Mouse (Mus musculus) G1E-ER4 (cell line): ENCODE measurements around the gene Pgpep1l. TPM values are rescaled to one million over a fixed set of nuclear protein-coding genes. Genes with fewer than 3 reads are reported as not detected.

ENCODE experiments used
- GATA1 ChIP-seq: IDR thresholded peaks from one replicate; pipeline ENCODE4 v1.8.0; 2012; ENCODE audit warnings: low read length, inconsistent platforms
- polyA plus RNA-seq: library from polyadenylated mRNA; stranded (reverse); fragments of >175 nt; gene quantifications from 2 replicates; pipeline ENCODE4 v1.2.3, GENCODE M21; 2012

Pgpep1l gene
- polyA plus RNA-seq, 1 experiment = 0.14 TPM

- TF ChIP-seq GATA1 = no peak
Measured at GRCm38 (mm10) chr7:68286526-68287481, 22.8 kb upstream of the Pgpep1l start.

- no peak for TF ChIP-seq GATA1
Measured at GRCm38 (mm10) chr7:68285851-68286298, 21.8 kb upstream of the Pgpep1l start.

- TF ChIP-seq GATA1 = no peak
Measured at GRCm38 (mm10) chr7:68283776-68284175, 19.7 kb upstream of the Pgpep1l start.

- TF ChIP-seq GATA1 = no peak
Measured at GRCm38 (mm10) chr7:68282304-68283132, 18.5 kb upstream of the Pgpep1l start.

- no peak for TF ChIP-seq GATA1
Measured at GRCm38 (mm10) chr7:68281341-68281740, 17.3 kb upstream of the Pgpep1l start.

- TF ChIP-seq GATA1 = no peak
Measured at GRCm38 (mm10) chr7:68280352-68280869, 16.4 kb upstream of the Pgpep1l start.

- TF ChIP-seq GATA1 = no peak
Measured at GRCm38 (mm10) chr7:68279481-68279880, 15.4 kb upstream of the Pgpep1l start.

- no peak for TF ChIP-seq GATA1
Measured at GRCm38 (mm10) chr7:68278908-68279307, 14.9 kb upstream of the Pgpep1l start.

- no peak for TF ChIP-seq GATA1
Measured at GRCm38 (mm10) chr7:68278385-68278784, 14.4 kb upstream of the Pgpep1l start.

GRCm38 (mm10) chr7:68277897-68278270 lies 13.9 kb upstream of the Pgpep1l start:
- no peak for TF ChIP-seq GATA1

GRCm38 (mm10) chr7:68277054-68277896 lies 13.2 kb upstream of the Pgpep1l start:
- TF ChIP-seq GATA1 = no peak

- TF ChIP-seq GATA1 = no peak
Measured at GRCm38 (mm10) chr7:68275838-68276731, 12.1 kb upstream of the Pgpep1l start.

GRCm38 (mm10) chr7:68274951-68275350 lies 10.9 kb upstream of the Pgpep1l start:
- TF ChIP-seq GATA1 = no peak

GRCm38 (mm10) chr7:68274218-68274617 lies 10.2 kb upstream of the Pgpep1l start:
- TF ChIP-seq GATA1 = no peak
